Mouse (Mus musculus) heart, postnatal 0 days (tissue): Measurements from ENCODE around the gene Srsf10. TPM values are rescaled to one million over a fixed set of nuclear protein-coding genes. Genes with fewer than 3 reads are reported as not detected.

Experiments used
- ATAC-seq: fragments of 200-750 bp; cut with Nextera tagmentation; 2 replicates; pipeline ENCODE4 v1.8.0; 2017; ENCODE audit warnings: low read depth, moderate number of reproducible peaks, moderate library complexity; ENCODE audit not compliant: insufficient read depth
- DNase-seq: peaks from one replicate; pipeline ENCODE4 v3.0.0-alpha.2; 2016; ENCODE audit warnings: low spot score
- H3K27ac ChIP-seq: fragments of 300-500 bp; sonication (generic); 2 replicates; pipeline ENCODE4 v1.5.1; 2014; ENCODE audit warnings: low read depth, mild to moderate bottlenecking
- H3K27me3 ChIP-seq: fragments of 300-500 bp; sonication (generic); 2 replicates; pipeline ENCODE4 v1.6.1; 2014; ENCODE audit warnings: low read length, mixed read lengths; ENCODE audit not compliant: control insufficient read depth, insufficient read depth
- H3K36me3 ChIP-seq: fragments of 300-500 bp; sonication (generic); replicated peaks from 2 replicates; pipeline ENCODE4 v1.6.1; 2014; ENCODE audit warnings: low read length, mixed read lengths; ENCODE audit not compliant: control insufficient read depth, insufficient read depth
- H3K4me1 ChIP-seq: fragments of 300-500 bp; sonication (generic); 2 replicates; pipeline ENCODE4 v1.6.1; 2014; ENCODE audit warnings: antibody characterized with exemption; ENCODE audit not compliant: control insufficient read depth, insufficient read depth
- H3K4me2 ChIP-seq: fragments of 300-500 bp; sonication (generic); 2 replicates; pipeline ENCODE4 v1.6.1; 2014; ENCODE audit warnings: low read depth, mild to moderate bottlenecking, low read length, moderate library complexity
- H3K4me3 ChIP-seq: fragments of 300-500 bp; sonication (generic); 2 replicates; pipeline ENCODE4 v1.5.1; 2014; ENCODE audit warnings: low read depth, low read length
- H3K9ac ChIP-seq: fragments of 300-500 bp; sonication (generic); replicated peaks from 2 replicates; pipeline ENCODE4 v1.6.1; 2014; ENCODE audit warnings: low read depth, low read length, mixed read lengths
- H3K9me3 ChIP-seq: fragments of 300-500 bp; sonication (generic); replicated peaks from 2 replicates; pipeline ENCODE4 v1.6.1; 2016; ENCODE audit warnings: low read length; ENCODE audit not compliant: control insufficient read depth
- CTCF ChIP-seq: IDR thresholded peaks from 2 replicates; pipeline ENCODE4 v1.5.1; 2016; ENCODE audit warnings: antibody characterized with exemption, control low read depth, low read depth
- EP300 ChIP-seq: IDR thresholded peaks from 2 replicates; pipeline ENCODE4 v1.6.1; 2016; ENCODE audit warnings: antibody characterized with exemption, low read depth
- WGBS: fragments of 180-500 bp; shearing (Covaris S2); extraction: QIAGEN DNeasy Blood & Tissue Kit; methylation state at CpG from one replicate; pipeline ENCODE4 v1.1.7; 2014; 5-methylcytosine and 5-hydroxymethylcytosine counted together
- polyA plus RNA-seq: library from polyadenylated mRNA; unstranded; fragments of >200 nt; fragmentation: Nextera tagmentation; extraction: Ambion mirVana; gene quantifications from 2 replicates; pipeline ENCODE4 v1.2.1, GENCODE M21; 2015
- total RNA-seq: library from RNA; depleted of rRNA; stranded (reverse); fragments of >200 nt; gene quantifications from 2 replicates; pipeline ENCODE4 v1.2.3, GENCODE M21; 2014; ENCODE audit warnings: low replicate concordance

Gene Srsf10
- total and polyA plus RNA-seq, 2 experiments from 2014 or later = 63.6 to 97.0 TPM

- Histone ChIP-seq H3K9me3 (no peaks in the 10 kb centered on the region), H3K27ac (no peak overlapping the region; the same call in 1 of the 2 replicates), H3K4me1 (peaks cover 20% of the 10 kb centered on the region), H3K9ac (no peak overlapping the region), H3K36me3 (no peaks in the 10 kb centered on the region), H3K27me3 (no peaks in the 10 kb centered on the region), H3K4me3 (no peak overlapping the region), H3K4me2 (no peak overlapping the region)
- ATAC-seq (no peak), DNase-seq (no peak)
- TF ChIP-seq EP300 = no peak
- TF ChIP-seq CTCF = no peak
- WGBS = 39% methylated on average over 13 of the region's 13 CpGs
Measured at GRCm38 (mm10) chr4:135850411-135851095, 5.0 kb upstream of the Srsf10 start.

DNA sequence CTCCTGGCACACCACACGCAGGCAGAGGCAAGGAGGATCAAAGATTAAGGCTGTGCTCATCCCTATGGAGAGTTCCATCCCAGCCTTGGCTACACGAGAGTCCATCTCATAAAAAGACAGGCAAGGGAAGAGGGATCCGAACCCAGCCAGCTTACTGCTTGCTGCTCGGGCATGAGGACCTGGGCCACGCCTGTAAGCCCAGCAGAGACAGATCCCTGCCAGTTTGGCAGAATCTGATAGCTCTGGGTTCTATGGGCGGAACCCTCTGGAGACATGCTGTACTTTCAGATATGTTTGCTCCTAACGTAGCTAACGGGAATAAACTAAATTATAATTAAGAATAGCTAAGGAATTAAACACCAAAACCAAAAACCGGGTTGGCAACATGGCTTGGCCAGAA lies 3.6 kb upstream of the Srsf10 start:
- Histone ChIP-seq H3K4me2 (no peak overlapping the region), H3K9ac (no peak overlapping the region), H3K4me1 (peaks cover 19% of the 10 kb centered on the region), H3K36me3 (no peaks in the 10 kb centered on the region), H3K27ac (no peak overlapping the region), H3K27me3 (no peaks in the 10 kb centered on the region), H3K9me3 (no peaks in the 10 kb centered on the region), H3K4me3 (no peak overlapping the region)
- WGBS = 84% methylated on average over 9 of the region's 9 CpGs
- ATAC-seq (no peak), DNase-seq (no peak)
- TF ChIP-seq EP300 (no peak), CTCF (no peak)

DNA sequence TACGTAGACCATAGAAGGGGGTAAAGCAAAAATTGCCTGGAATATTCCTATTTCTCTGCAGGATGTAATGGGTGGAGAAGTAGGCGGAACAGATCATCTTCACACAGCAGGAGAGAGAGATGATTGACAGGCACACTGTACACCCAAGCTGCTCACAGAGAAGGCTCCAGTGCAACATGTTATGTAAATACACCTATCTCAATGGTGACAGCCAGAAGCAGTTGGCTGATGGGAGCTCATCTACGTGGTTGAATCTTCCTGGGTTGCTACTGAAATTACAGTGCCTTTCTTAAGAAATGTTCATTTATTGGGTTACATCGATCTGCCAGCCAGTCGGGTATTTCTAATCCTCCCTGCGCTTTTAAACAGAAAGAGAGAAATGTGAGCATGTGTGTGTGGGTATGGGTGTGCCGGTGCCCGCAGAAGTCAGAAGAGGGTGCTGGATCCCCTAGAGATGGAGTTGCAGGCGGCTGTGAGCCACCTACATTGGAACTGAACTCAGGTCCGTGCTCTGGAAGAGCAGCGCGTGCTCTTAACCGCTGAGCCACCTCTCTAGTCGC lies 1.5 kb upstream of the Srsf10 start:
- DNase-seq (no peak), ATAC-seq (no peak)
- 90% methylated on average over 14 of the region's 14 CpGs for WGBS
- Histone ChIP-seq H3K36me3 (no peaks in the 10 kb centered on the region), H3K4me3 (no peak overlapping the region), H3K4me2 (no peak overlapping the region), H3K9ac (no peak overlapping the region), H3K4me1 (peaks cover 31% of the 10 kb centered on the region), H3K27ac (no peak overlapping the region), H3K27me3 (no peaks in the 10 kb centered on the region), H3K9me3 (no peaks in the 10 kb centered on the region)
- TF ChIP-seq EP300 (no peak), CTCF (no peak)

DNA sequence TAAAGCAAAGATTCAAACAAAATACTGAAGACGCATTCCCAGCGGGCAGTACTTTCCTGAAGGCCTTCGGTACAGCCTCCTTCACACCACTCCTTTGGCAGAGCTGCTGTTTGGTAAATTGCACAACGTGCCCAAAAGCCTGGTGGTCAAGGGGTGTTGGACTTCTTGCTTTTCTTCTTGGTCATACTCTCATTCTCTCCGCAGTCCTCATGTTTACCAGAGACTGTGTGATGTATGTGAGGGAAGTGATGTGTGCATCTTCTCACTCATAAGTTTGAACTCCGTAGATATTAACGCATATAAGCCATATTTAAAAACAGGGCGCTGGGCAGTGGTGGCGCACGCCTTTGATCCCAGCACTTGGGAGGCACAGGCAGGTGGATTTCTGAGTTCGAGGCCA lies 917 bp upstream of the Srsf10 start:
- TF ChIP-seq CTCF (no peak), EP300 (no peak)
- H3K9me3 ChIP-seq = no peaks in the 10 kb centered on the region
- ATAC-seq = no peak
- peak overlapping the region; percentile 98 for H3K27ac ChIP-seq
- DNase-seq = no peak
- no peaks in the 10 kb centered on the region for H3K27me3 ChIP-seq
- peaks cover 37% of the 10 kb centered on the region for H3K4me1 ChIP-seq
- H3K36me3 ChIP-seq = no peaks in the 10 kb centered on the region
- no peak overlapping the region for H3K4me3 ChIP-seq
- H3K9ac ChIP-seq = no peak overlapping the region
- WGBS = 78% methylated on average over 11 of the region's 11 CpGs
- peak overlapping the region; percentile 87 for H3K4me2 ChIP-seq

DNA sequence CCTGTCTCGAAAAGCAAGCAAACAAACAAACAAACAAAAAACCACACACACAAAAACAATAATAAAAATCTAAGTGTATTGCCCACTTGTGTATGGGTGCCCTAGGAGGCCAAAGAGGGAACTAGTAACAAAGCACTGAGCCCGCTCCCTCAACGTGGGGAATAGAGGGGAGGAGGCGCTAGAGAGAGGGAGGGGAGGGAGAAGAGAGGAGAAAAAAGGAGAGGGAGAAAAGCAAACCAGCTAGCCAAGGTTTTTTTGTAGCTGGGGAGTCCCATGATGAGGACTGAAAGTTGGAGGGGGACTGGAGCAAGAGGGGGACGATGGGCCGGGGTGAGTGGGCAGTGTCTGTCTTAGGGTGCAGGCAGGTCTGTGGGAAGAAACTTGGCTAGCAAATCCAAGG lies 467 bp upstream of the Srsf10 start:
- TF ChIP-seq EP300 = no peak
- peak; percentile 13; the same call in 1 of the 2 replicates for TF ChIP-seq CTCF
- Histone ChIP-seq H3K27me3 (no peaks in the 10 kb centered on the region), H3K4me1 (peaks cover 39% of the 10 kb centered on the region), H3K36me3 (no peaks in the 10 kb centered on the region), H3K4me2 (peak overlapping the region; percentile 87), H3K4me3 (peak overlapping the region; percentile 93), H3K9ac (peak overlapping the region; percentile 71), H3K27ac (peak overlapping the region; percentile 98), H3K9me3 (no peaks in the 10 kb centered on the region)
- DNase-seq = no peak
- WGBS = 10% methylated on average over 6 of the region's 6 CpGs
- ATAC-seq = no peak
